Mouse (Mus musculus) intestine, embryonic 16.5 days (tissue): Measurements from ENCODE around the gene Itpr1. TPM values are rescaled to one million over a fixed set of nuclear protein-coding genes. Genes with fewer than 3 reads are reported as not detected.
A peak's percentile ranks its signal among the peaks of the same experiment; 100 is the strongest.

Source experiments
- ATAC-seq: fragments of 200-750 bp; cut with Nextera tagmentation; 2 replicates; pipeline ENCODE4 v1.8.0; 2017; ENCODE audit warnings: moderate TSS enrichment, moderate library complexity
- H3K27ac ChIP-seq: fragments of 300-500 bp; sonication (generic); 2 replicates; pipeline ENCODE4 v1.5.1; 2014; ENCODE audit warnings: mild to moderate bottlenecking, low read length
- H3K27me3 ChIP-seq: fragments of 300-500 bp; sonication (generic); replicated peaks from 2 replicates; pipeline ENCODE4 v1.6.1; 2014; ENCODE audit warnings: low read length, control low read depth, mixed read lengths; ENCODE audit not compliant: control insufficient read depth, insufficient read depth
- H3K36me3 ChIP-seq: fragments of 300-500 bp; sonication (generic); 2 replicates; pipeline ENCODE4 v1.6.1; 2014; ENCODE audit warnings: low read length, control low read depth; ENCODE audit not compliant: control insufficient read depth, insufficient read depth
- H3K4me1 ChIP-seq: fragments of 300-500 bp; sonication (generic); 2 replicates; pipeline ENCODE4 v1.6.1; 2014; ENCODE audit warnings: low read length, control low read depth, mixed read lengths; ENCODE audit not compliant: control insufficient read depth, insufficient read depth
- H3K4me2 ChIP-seq: fragments of 300-500 bp; sonication (generic); 2 replicates; pipeline ENCODE4 v1.6.1; 2014; ENCODE audit warnings: low read depth, low read length, control low read depth
- H3K4me3 ChIP-seq: fragments of 300-500 bp; sonication (generic); 2 replicates; pipeline ENCODE4 v1.5.1; 2014; ENCODE audit warnings: mild to moderate bottlenecking, low read length
- H3K9ac ChIP-seq: fragments of 300-500 bp; sonication (generic); 2 replicates; pipeline ENCODE4 v1.6.1; 2014; ENCODE audit warnings: low read depth, low read length
- H3K9me3 ChIP-seq: fragments of 300-500 bp; sonication (generic); 2 replicates; pipeline ENCODE4 v1.6.1; 2016; ENCODE audit warnings: low read length, control low read depth; ENCODE audit not compliant: control insufficient read depth
- WGBS: fragments of 180-500 bp; shearing (Covaris S2); extraction: QIAGEN DNeasy Blood & Tissue Kit; methylation state at CpG from one replicate; pipeline ENCODE4 v1.1.7; 2014; 5-methylcytosine and 5-hydroxymethylcytosine counted together
- polyA plus RNA-seq: library from polyadenylated mRNA; unstranded; fragments of >200 nt; fragmentation: Nextera tagmentation; extraction: Ambion mirVana; gene quantifications from 2 replicates; pipeline ENCODE4 v1.2.1, GENCODE M21; 2015

Itpr1 gene
- polyA plus RNA-seq, 1 experiment from 2014 or later = 5.9 TPM

- Histone ChIP-seq H3K4me1 (0 out of 2 replicates have a peak, but pooled peaks cover 3% of the 10 kb centered on the region), H3K27ac (peak overlapping the region; percentile 16; the same call in 1 of the 2 replicates), H3K4me2 (no peak overlapping the region), H3K27me3 (no peaks in the 10 kb centered on the region), H3K36me3 (0 out of 2 replicates have a peak, but pooled peaks cover 2% of the 10 kb centered on the region), H3K9ac (no peak overlapping the region), H3K9me3 (no peaks in the 10 kb centered on the region), H3K4me3 (no peak overlapping the region)
- 94% methylated on average over 6 of the region's 6 CpGs for WGBS
- ATAC-seq = no peak
These were observed 264.7 kb downstream of the Itpr1 start for GRCm38 (mm10) chr6:108477602-108478001.

- no peak for ATAC-seq
These were observed 268.3 kb downstream of the Itpr1 start for GRCm38 (mm10) chr6:108481190-108481589.

DNA sequence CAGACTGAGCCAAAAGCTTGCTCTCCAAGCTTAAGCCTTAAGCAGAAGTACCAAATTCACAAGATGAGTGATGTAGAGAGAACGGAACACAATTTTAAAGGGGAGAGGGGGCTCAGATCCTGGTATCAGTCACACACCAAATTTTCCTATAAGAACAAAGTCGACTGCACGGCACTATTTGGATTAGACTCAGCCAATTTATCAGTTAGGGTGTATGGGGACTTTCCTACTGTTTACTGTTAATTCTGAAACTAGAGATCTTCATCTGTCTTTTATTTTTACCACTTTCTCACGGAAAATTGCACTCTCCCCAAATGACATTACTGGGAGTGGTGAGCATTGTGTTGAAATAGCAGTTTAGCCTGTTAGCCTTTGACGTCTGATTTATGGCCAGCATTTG is 269.6 kb downstream of the Itpr1 start:
- ATAC-seq = no peak
- H3K9me3 ChIP-seq = no peaks in the 10 kb centered on the region
- H3K4me2 ChIP-seq = no peak overlapping the region
- 77% methylated on average over 5 of the region's 5 CpGs for WGBS
- H3K36me3 ChIP-seq = no peaks in the 10 kb centered on the region
- H3K4me1 ChIP-seq = peaks cover 11% of the 10 kb centered on the region
- no peaks in the 10 kb centered on the region for H3K27me3 ChIP-seq
- H3K27ac ChIP-seq = no peak overlapping the region
- no peak overlapping the region for H3K9ac ChIP-seq
- H3K4me3 ChIP-seq = no peak overlapping the region

More at GRCm38 (mm10) chr6:108481190-108481589, 268.3 kb downstream of the Itpr1 start:
- Histone ChIP-seq H3K4me1 (peaks cover 6% of the 10 kb centered on the region; the same call in 1 of the 2 replicates), H3K9ac (no peak overlapping the region), H3K27ac (no peak overlapping the region), H3K4me2 (no peak overlapping the region), H3K9me3 (no peaks in the 10 kb centered on the region), H3K4me3 (no peak overlapping the region), H3K36me3 (0 out of 2 replicates have a peak, but pooled peaks cover under 1% of the 10 kb centered on the region), H3K27me3 (no peaks in the 10 kb centered on the region)
- 90% methylated on average over 4 of the region's 4 CpGs for WGBS

- WGBS = 57% methylated on average over 7 of the region's 7 CpGs
- Histone ChIP-seq H3K4me1 (peaks cover 10% of the 10 kb centered on the region), H3K27me3 (no peaks in the 10 kb centered on the region), H3K9ac (no peak overlapping the region), H3K27ac (peak overlapping the region; percentile 62), H3K9me3 (no peaks in the 10 kb centered on the region), H3K36me3 (no peaks in the 10 kb centered on the region), H3K4me2 (no peak overlapping the region), H3K4me3 (no peak overlapping the region)
- ATAC-seq = peak; percentile 94
These were observed 273.5 kb downstream of the Itpr1 start for GRCm38 (mm10) chr6:108486212-108486992.

- Histone ChIP-seq H3K9ac (no peak overlapping the region), H3K4me2 (no peak overlapping the region), H3K36me3 (no peaks in the 10 kb centered on the region), H3K9me3 (no peaks in the 10 kb centered on the region), H3K27ac (peak overlapping the region; percentile 58; the same call in 1 of the 2 replicates), H3K4me1 (peaks cover 10% of the 10 kb centered on the region), H3K27me3 (no peaks in the 10 kb centered on the region), H3K4me3 (no peak overlapping the region)
- no peak for ATAC-seq
- WGBS = 40% methylated on average over 10 of the region's 10 CpGs
These were observed 274.5 kb downstream of the Itpr1 start for GRCm38 (mm10) chr6:108487300-108487835.

GRCm38 (mm10) chr6:108488250-108488649 is 275.4 kb downstream of the Itpr1 start:
- peaks cover 10% of the 10 kb centered on the region for H3K4me1 ChIP-seq
- H3K36me3 ChIP-seq = no peaks in the 10 kb centered on the region
- ATAC-seq = no peak
- H3K9ac ChIP-seq = no peak overlapping the region
- no peak overlapping the region for H3K4me2 ChIP-seq
- no peaks in the 10 kb centered on the region for H3K27me3 ChIP-seq
- H3K4me3 ChIP-seq = no peak overlapping the region
- WGBS = 81% methylated on average over 5 of the region's 5 CpGs
- no peak overlapping the region for H3K27ac ChIP-seq
- no peaks in the 10 kb centered on the region for H3K9me3 ChIP-seq

- no peaks in the 10 kb centered on the region for H3K36me3 ChIP-seq
- no peak overlapping the region for H3K9ac ChIP-seq
- no peaks in the 10 kb centered on the region for H3K27me3 ChIP-seq
- no peak overlapping the region for H3K4me3 ChIP-seq
- peaks cover 5% of the 10 kb centered on the region for H3K4me1 ChIP-seq
- H3K27ac ChIP-seq = no peak overlapping the region
- no peak for ATAC-seq
- WGBS = 65% methylated on average over 1 of the region's 1 CpGs
- H3K9me3 ChIP-seq = no peaks in the 10 kb centered on the region
- H3K4me2 ChIP-seq = no peak overlapping the region
These were observed 279.1 kb downstream of the Itpr1 start for GRCm38 (mm10) chr6:108491969-108492368.

GRCm38 (mm10) chr6:108493753-108494152 is 280.9 kb downstream of the Itpr1 start:
- no peak overlapping the region for H3K4me2 ChIP-seq
- H3K27me3 ChIP-seq = no peaks in the 10 kb centered on the region
- no peaks in the 10 kb centered on the region for H3K4me1 ChIP-seq
- H3K36me3 ChIP-seq = no peaks in the 10 kb centered on the region
- no peak overlapping the region for H3K4me3 ChIP-seq
- no peak overlapping the region for H3K9ac ChIP-seq
- H3K27ac ChIP-seq = no peak overlapping the region
- H3K9me3 ChIP-seq = no peaks in the 10 kb centered on the region
- 0 out of 2 replicates have a peak, but pooled peaks have one; percentile 7 for ATAC-seq
- WGBS = 88% methylated on average over 16 of the region's 16 CpGs

DNA sequence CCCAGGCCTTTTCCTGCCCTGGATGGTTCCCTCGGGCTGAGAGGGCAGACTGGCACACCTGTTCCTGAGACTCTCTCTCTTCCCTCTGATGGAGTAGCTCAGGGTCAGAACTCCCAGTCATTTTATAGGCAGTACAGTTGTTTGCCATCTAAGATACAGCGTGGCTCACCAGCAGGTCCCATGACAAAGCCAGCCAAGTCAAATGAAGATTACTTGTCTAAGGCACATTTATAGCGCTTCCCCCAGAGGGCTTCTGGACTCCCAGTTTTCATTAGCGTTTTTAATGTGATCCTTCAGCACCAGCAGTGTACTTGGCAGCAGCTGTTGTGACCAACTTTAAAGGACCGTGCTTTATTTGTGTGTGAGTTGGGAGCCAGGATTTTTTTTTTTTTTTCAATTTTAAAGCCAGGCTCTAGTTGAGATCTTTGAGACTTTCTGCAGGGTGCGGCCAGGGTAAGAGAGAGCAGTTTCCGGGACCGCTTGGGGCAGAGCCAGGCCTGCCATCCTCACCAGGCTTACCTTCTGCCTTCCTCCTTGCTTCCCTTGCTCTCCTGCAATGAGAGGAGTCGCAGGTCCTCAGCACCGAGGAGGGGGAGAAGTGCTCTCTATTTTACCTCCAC is 281.4 kb downstream of the Itpr1 start:
- WGBS = 71% methylated on average over 10 of the region's 10 CpGs
- Histone ChIP-seq H3K9me3 (no peaks in the 10 kb centered on the region), H3K9ac (no peak overlapping the region), H3K4me1 (no peaks in the 10 kb centered on the region), H3K27me3 (no peaks in the 10 kb centered on the region), H3K27ac (no peak overlapping the region), H3K4me3 (no peak overlapping the region), H3K4me2 (no peak overlapping the region), H3K36me3 (no peaks in the 10 kb centered on the region)
- ATAC-seq = peak; percentile 34; the same call in 1 of the 2 replicates
